Mouse (Mus musculus) left cerebral cortex, adult 6 months (tissue): ENCODE measurements around the gene Bid. TPM values are rescaled to one million over a fixed set of nuclear protein-coding genes. Genes with fewer than 3 reads are reported as not detected.

ENCODE experiments used
- long read RNA-seq, 2 experiments: library from polyadenylated mRNA; unstranded; transcript quantifications; one replicate each; pipeline ENCODE4 v2.0.0; 2019 to 2020
- polyA plus RNA-seq: library from polyadenylated mRNA; unstranded; fragments of <200 nt; fragmentation: Nextera tagmentation; gene quantifications from 2 replicates; pipeline ENCODE4 v1.2.3, GENCODE M21; 2021

Gene Bid
- 10.7 and 15.9 TPM in 2 replicates for polyA plus RNA-seq
- long read RNA-seq, experiment 1, transcript Bid-201 (6 exons, 2,189 nt) = major isoform, 59 of 78 reads
- long read RNA-seq, experiment 1, partial matches to known transcripts = 4 of 78 reads
- long read RNA-seq, experiment 1, other reads (novel, unspliced or antisense) = 15 of 78 reads
- long read RNA-seq, experiment 2, transcript Bid-201 (6 exons, 2,189 nt) = major isoform, 18 of 24 reads
- long read RNA-seq, experiment 2, partial matches to known transcripts = 0 of 24 reads
- long read RNA-seq, experiment 2, other reads (novel, unspliced or antisense) = 6 of 24 reads

DNA sequence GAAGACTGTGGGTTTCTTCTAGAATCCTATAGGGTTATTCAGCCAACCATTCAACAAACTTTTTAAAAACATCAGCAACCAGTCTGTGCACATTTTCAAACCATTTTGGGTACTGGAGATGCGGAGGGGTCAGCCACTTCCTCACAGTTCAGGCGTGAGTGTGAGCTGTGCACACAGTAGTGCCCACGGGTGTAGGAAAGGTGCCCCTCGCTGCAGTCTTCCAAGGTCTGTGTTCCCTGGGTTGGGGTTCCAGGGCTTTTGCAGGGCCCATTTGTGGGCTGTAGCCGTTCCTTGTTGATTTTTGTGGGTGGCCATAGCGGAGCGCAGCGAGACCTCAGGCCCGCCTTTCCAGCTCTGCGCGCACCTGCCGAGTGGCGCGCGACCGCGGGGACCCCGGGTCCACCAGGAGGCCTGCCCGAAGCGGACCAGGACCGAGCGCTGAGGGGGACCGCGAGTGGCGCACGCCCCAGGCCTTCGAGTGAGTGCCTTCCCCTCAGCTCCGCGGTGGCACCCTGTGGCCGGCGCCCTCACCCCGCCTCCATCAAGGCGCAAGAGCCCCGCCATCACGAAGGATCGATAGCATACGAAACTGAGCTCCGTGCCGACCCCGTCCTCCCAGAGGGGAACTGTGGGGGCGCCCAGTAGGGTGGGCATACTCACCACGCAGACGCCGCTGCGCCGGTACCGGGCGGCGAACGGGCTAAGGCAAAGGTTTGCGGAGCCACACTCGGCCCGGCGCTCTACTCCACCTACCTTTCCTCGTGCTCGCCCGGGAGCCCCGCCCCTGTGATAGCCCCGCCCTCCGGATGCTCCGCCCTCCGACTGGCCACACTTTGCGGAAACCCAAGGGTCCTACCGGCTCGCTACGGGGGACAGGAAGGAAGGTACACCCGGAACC, at the start of gene Bid:
Gene Bid (minus strand): TSS at position 780 of the 898 bp plus-strand sequence.

Other genes starting within 250 kb of the Bid start
- gene Slc25a18, start 143.3 kb downstream of the Bid start, polyA plus RNA-seq = 46.0 and 63.1 TPM in 2 replicates
- gene Atp6v1e1, start 94.1 kb downstream of the Bid start, polyA plus RNA-seq = 582 and 690 TPM in 2 replicates
- 8.7 and 10.9 TPM in 2 replicates for gene Bcl2l13, start 80.6 kb downstream of the Bid start, polyA plus RNA-seq
- 10.1 and 12.7 TPM in 2 replicates for gene Mical3, start 214.1 kb upstream of the Bid start, polyA plus RNA-seq